8 mouse cellular contexts compared by ENCODE assay signal in genomic region chr7:12978931-12979722, GRCm38 (mm10). TPM values are rescaled to one million over a fixed set of nuclear protein-coding genes. Genes with fewer than 3 reads are reported as not detected.
A peak's percentile ranks its signal among the peaks of the same experiment; 100 is the strongest.
DNase-seq lines count a peak whose midpoint lies in the region; ATAC-seq and TF ChIP-seq lines count a peak whose summit lies in the region.

No protein-coding gene starts in this region.

- H3K36me3 ChIP-seq in lung, embryonic 14.5 days (ENCODE audit: insufficient read depth) = 0 out of 2 replicates have a peak, but pooled peaks cover 4% of the 10 kb centered on the region
- H3K36me3 ChIP-seq in intestine, embryonic 15.5 days = no peaks in the 10 kb centered on the region
- H3K36me3 ChIP-seq in neural tube, embryonic 13.5 days = peaks cover 15% of the 10 kb centered on the region; the same call in 1 of the 2 replicates

- H3K9ac ChIP-seq in lung, embryonic 14.5 days = peak overlapping the region; percentile 78
- peak overlapping the region; percentile 46 for H3K9ac ChIP-seq in intestine, embryonic 15.5 days
- H3K9ac ChIP-seq in neural tube, embryonic 13.5 days = peak overlapping the region; percentile 74

- H3K4me1 ChIP-seq in lung, embryonic 14.5 days (ENCODE audit: insufficient read depth) = no peaks in the 10 kb centered on the region
- H3K4me1 ChIP-seq in embryonic fibroblast, embryonic 13.5 days (ENCODE audit: control insufficient read depth, insufficient read depth, low read length) = 0 out of 2 replicates have a peak, but pooled peaks cover 5% of the 10 kb centered on the region
- H3K4me1 ChIP-seq in intestine, embryonic 15.5 days (replicated peaks) = peaks cover 22% of the 10 kb centered on the region
- peaks cover 19% of the 10 kb centered on the region for H3K4me1 ChIP-seq in neural tube, embryonic 13.5 days (replicated peaks)

- ATAC-seq in lung, embryonic 14.5 days (ENCODE audit: insufficient read depth) = no peak
- no peak for ATAC-seq in intestine, embryonic 15.5 days
- no peak for ATAC-seq in neural tube, embryonic 13.5 days (ENCODE audit: low read depth)

- DNase-seq in lung, embryonic 14.5 days = no peak
- no peak for DNase-seq in lung, postnatal 14 days
- no peak for DNase-seq in urinary bladder, postnatal 14 days (ENCODE audit: low spot score)
- DNase-seq in spleen, postnatal 14 days (ENCODE audit: low spot score in 2 of 2) = no peak
- DNase-seq in right cerebral cortex, postnatal 4 days = no peak

- no peaks in the 10 kb centered on the region for H3K9me3 ChIP-seq in lung, embryonic 14.5 days (ENCODE audit: low read depth, low read length)
- H3K9me3 ChIP-seq in intestine, embryonic 15.5 days = no peaks in the 10 kb centered on the region
- no peaks in the 10 kb centered on the region for H3K9me3 ChIP-seq in neural tube, embryonic 13.5 days

- no peak for TF ChIP-seq CTCF in lung, embryonic 14.5 days (IDR thresholded peaks at IDR 0.05; ENCODE audit: low read depth)
- TF ChIP-seq CTCF in embryonic fibroblast, embryonic 13.5 days (IDR thresholded peaks at IDR 0.05; ENCODE audit: borderline replicate concordance, insufficient read depth, low read length) = no peak

- no peaks in the 10 kb centered on the region for H3K27me3 ChIP-seq in lung, embryonic 14.5 days (ENCODE audit: insufficient read depth, low read length)
- H3K27me3 ChIP-seq in intestine, embryonic 15.5 days (replicated peaks) = no peaks in the 10 kb centered on the region
- H3K27me3 ChIP-seq in neural tube, embryonic 13.5 days = no peaks in the 10 kb centered on the region

- no peak for TF ChIP-seq POLR2A in embryonic fibroblast, embryonic 13.5 days (IDR thresholded peaks at IDR 0.05; ENCODE audit: low read depth, low read length)

- H3K27ac ChIP-seq in lung, embryonic 14.5 days (ENCODE audit: low read depth) = peak overlapping the region; percentile 93
- peak overlapping the region; percentile 38; the same call in 1 of the 2 replicates for H3K27ac ChIP-seq in embryonic fibroblast, embryonic 13.5 days (ENCODE audit: insufficient read depth, low read length)
- H3K27ac ChIP-seq in intestine, embryonic 15.5 days = no peak overlapping the region; the same call in 1 of the 2 replicates
- H3K27ac ChIP-seq in neural tube, embryonic 13.5 days (replicated peaks) = peak overlapping the region; percentile 97; the same call in 1 of the 2 replicates

- 84% methylated on average over 18 of the region's 18 CpGs for WGBS in lung, embryonic 14.5 days
- 83% methylated on average over 18 of the region's 18 CpGs for WGBS in intestine, embryonic 15.5 days
- WGBS in neural tube, embryonic 13.5 days = 78% methylated on average over 18 of the region's 18 CpGs

- H3K4me2 ChIP-seq in lung, embryonic 14.5 days = peak overlapping the region; percentile 90
- H3K4me2 ChIP-seq in intestine, embryonic 15.5 days (replicated peaks) = peak overlapping the region; percentile 73
- H3K4me2 ChIP-seq in neural tube, embryonic 13.5 days = peak overlapping the region; percentile 69

- H3K4me3 ChIP-seq in lung, embryonic 14.5 days (ENCODE audit: low read depth, low read length) = peak overlapping the region; percentile 60; the same call in 1 of the 2 replicates
- H3K4me3 ChIP-seq in embryonic fibroblast, embryonic 13.5 days (ENCODE audit: insufficient read depth, low read length) = no peak overlapping the region
- peak overlapping the region; percentile 72; the same call in 1 of the 2 replicates for H3K4me3 ChIP-seq in intestine, embryonic 15.5 days (replicated peaks)
- peak overlapping the region; percentile 60 for H3K4me3 ChIP-seq in neural tube, embryonic 13.5 days

RNA-seq across cellular contexts. Expression of gene Zfp446, which starts 1.5 kb away (rescaled TPM):
- polyA plus RNA-seq in lung, embryonic 14.5 days (2014; fragmentation: Nextera tagmentation; extraction: Ambion mirVana) = 8.1 TPM in 2 replicates
- polyA plus RNA-seq in embryonic fibroblast, embryonic 13.5 days (2011; ENCODE audit: insufficient read length, low read depth, missing spikeins) = 2.4 and 2.8 TPM in 2 replicates
- 6.7 and 6.8 TPM in 2 replicates for polyA plus RNA-seq in intestine, embryonic 15.5 days (2015; fragmentation: Nextera tagmentation; extraction: Ambion mirVana)
- polyA plus RNA-seq in neural tube, embryonic 13.5 days (2015; fragmentation: Nextera tagmentation; extraction: Ambion mirVana) = 12.0 and 12.4 TPM in 2 replicates

RNA-seq across cellular contexts. Expression of gene Zfp324, which starts 13.5 kb away (rescaled TPM):
- polyA plus RNA-seq in lung, embryonic 14.5 days (2014; fragmentation: Nextera tagmentation; extraction: Ambion mirVana) = 9.6 and 11.1 TPM in 2 replicates
- 5.5 and 6.9 TPM in 2 replicates for polyA plus RNA-seq in embryonic fibroblast, embryonic 13.5 days (2011; ENCODE audit: insufficient read length, low read depth, missing spikeins)
- 8.3 and 8.6 TPM in 2 replicates for polyA plus RNA-seq in intestine, embryonic 15.5 days (2015; fragmentation: Nextera tagmentation; extraction: Ambion mirVana)
- 11.8 and 14.3 TPM in 2 replicates for polyA plus RNA-seq in neural tube, embryonic 13.5 days (2015; fragmentation: Nextera tagmentation; extraction: Ambion mirVana)

RNA-seq across cellular contexts. Expression of gene Slc27a5, which starts 18.9 kb away (rescaled TPM):
- not detected in 2 replicates for polyA plus RNA-seq in lung, embryonic 14.5 days (2014; fragmentation: Nextera tagmentation; extraction: Ambion mirVana)
- not detected in 2 replicates for polyA plus RNA-seq in embryonic fibroblast, embryonic 13.5 days (2011; ENCODE audit: insufficient read length, low read depth, missing spikeins)
- 0.41 and 0.53 TPM in 2 replicates for polyA plus RNA-seq in intestine, embryonic 15.5 days (2015; fragmentation: Nextera tagmentation; extraction: Ambion mirVana)
- 0.21 and 0.32 TPM in 2 replicates for polyA plus RNA-seq in neural tube, embryonic 13.5 days (2015; fragmentation: Nextera tagmentation; extraction: Ambion mirVana)

RNA-seq across cellular contexts. Expression of gene Trim28, which starts 19.8 kb away (rescaled TPM):
- 458 and 511 TPM in 2 replicates for polyA plus RNA-seq in lung, embryonic 14.5 days (2014; fragmentation: Nextera tagmentation; extraction: Ambion mirVana)
- 352 and 453 TPM in 2 replicates for polyA plus RNA-seq in embryonic fibroblast, embryonic 13.5 days (2011; ENCODE audit: insufficient read length, low read depth, missing spikeins)
- polyA plus RNA-seq in intestine, embryonic 15.5 days (2015; fragmentation: Nextera tagmentation; extraction: Ambion mirVana) = 218 and 244 TPM in 2 replicates
- 223 and 229 TPM in 2 replicates for polyA plus RNA-seq in neural tube, embryonic 13.5 days (2015; fragmentation: Nextera tagmentation; extraction: Ambion mirVana)

RNA-seq across cellular contexts. Expression of gene Zbtb45, which starts 30.7 kb away (rescaled TPM):
- 29.8 and 30.4 TPM in 2 replicates for polyA plus RNA-seq in lung, embryonic 14.5 days (2014; fragmentation: Nextera tagmentation; extraction: Ambion mirVana)
- polyA plus RNA-seq in embryonic fibroblast, embryonic 13.5 days (2011; ENCODE audit: insufficient read length, low read depth, missing spikeins) = 14.2 and 16.9 TPM in 2 replicates
- polyA plus RNA-seq in intestine, embryonic 15.5 days (2015; fragmentation: Nextera tagmentation; extraction: Ambion mirVana) = 20.7 and 21.2 TPM in 2 replicates
- polyA plus RNA-seq in neural tube, embryonic 13.5 days (2015; fragmentation: Nextera tagmentation; extraction: Ambion mirVana) = 36.2 and 37.8 TPM in 2 replicates
